Mouse (Mus musculus) embryonic facial prominence, embryonic 13.5 days (tissue): Measurements from ENCODE around the gene Zdhhc5. TPM values are rescaled to one million over a fixed set of nuclear protein-coding genes. Genes with fewer than 3 reads are reported as not detected.

Experiments
- microRNA counts: library from miRNA; unstranded; fragments of <30 nt; microRNA quantifications from one replicate; lab custom pipeline; 2016
- microRNA-seq: library from miRNA; unstranded; fragments of <30 nt; microRNA quantifications from one replicate; pipeline ENCODE4, GENCODE M21; 2016
- polyA plus RNA-seq: library from polyadenylated mRNA; unstranded; fragments of >200 nt; fragmentation: Nextera tagmentation; extraction: Ambion mirVana; gene quantifications from 2 replicates; pipeline ENCODE4 v1.2.1, GENCODE M21; 2015

Zdhhc5 gene
- polyA plus RNA-seq, 1 experiment from 2014 or later: 25.2 TPM

MicroRNAs within 50 kb of the gene (microRNA counts, 519-probe panel; counts per million panel counts)
- microRNA mmu-miR-130a (lab: Ali Mortazavi, UCI): 5,859 counts per million, percentile 99 among the panel's probes with 10 or more counts

Small RNA genes lying within 50 kb of the gene (microRNA-seq; reads per million reads assigned to microRNA genes)
- gene Mir130a: 37,188 reads per million, percentile 98 among the genes with 10 or more reads in this experiment

Other genes with a start within 250 kb of the Zdhhc5 start
- gene Tfpi, start 238.4 kb downstream of the Zdhhc5 start, polyA plus RNA-seq: 20.4 and 27.3 TPM in 2 replicates
- 43.8 and 49.6 TPM in 2 replicates for gene Ctnnd1, start 64.4 kb downstream of the Zdhhc5 start, polyA plus RNA-seq
- gene Btbd18, start 56.1 kb downstream of the Zdhhc5 start, polyA plus RNA-seq: 0.36 and 0.41 TPM in 2 replicates
- gene Selenoh, start 44.4 kb downstream of the Zdhhc5 start, polyA plus RNA-seq: 292 and 345 TPM in 2 replicates
- not detected in 2 replicates for gene Gm28635, start 37.1 kb downstream of the Zdhhc5 start, polyA plus RNA-seq
- gene Med19, start 36.8 kb downstream of the Zdhhc5 start, polyA plus RNA-seq: 33.4 and 38.5 TPM in 2 replicates
- 105 and 113 TPM in 2 replicates for gene Tmx2, start 36.0 kb downstream of the Zdhhc5 start, polyA plus RNA-seq
- gene Clp1, start 12.2 kb upstream of the Zdhhc5 start, polyA plus RNA-seq: 32.7 and 39.0 TPM in 2 replicates
- gene Ypel4, start 18.9 kb upstream of the Zdhhc5 start, polyA plus RNA-seq: 9.8 and 12.1 TPM in 2 replicates
- gene Gm19426, start 28.5 kb upstream of the Zdhhc5 start, polyA plus RNA-seq: 8.6 and 9.6 TPM in 2 replicates
- 26.0 and 31.3 TPM in 2 replicates for gene Serping1, start 60.3 kb upstream of the Zdhhc5 start, polyA plus RNA-seq
- gene Ube2l6, start 83.6 kb upstream of the Zdhhc5 start, polyA plus RNA-seq: 28.1 and 32.7 TPM in 2 replicates
- gene Smtnl1, start 107.5 kb upstream of the Zdhhc5 start, polyA plus RNA-seq: 0.18 TPM in 1 of 2 replicates, not detected in the other
- gene Timm10, start 111.8 kb upstream of the Zdhhc5 start, polyA plus RNA-seq: 40.4 and 47.6 TPM in 2 replicates
- gene Slc43a1, start 123.7 kb upstream of the Zdhhc5 start, polyA plus RNA-seq: 16.5 and 17.0 TPM in 2 replicates
- 1.0 and 1.3 TPM in 2 replicates for gene Rtn4rl2, start 171.5 kb upstream of the Zdhhc5 start, polyA plus RNA-seq
- 32.7 and 33.0 TPM in 2 replicates for gene Slc43a3, start 221.4 kb upstream of the Zdhhc5 start, polyA plus RNA-seq